Mouse (Mus musculus): ENCODE results near the gene Slc36a3.

DNA sequence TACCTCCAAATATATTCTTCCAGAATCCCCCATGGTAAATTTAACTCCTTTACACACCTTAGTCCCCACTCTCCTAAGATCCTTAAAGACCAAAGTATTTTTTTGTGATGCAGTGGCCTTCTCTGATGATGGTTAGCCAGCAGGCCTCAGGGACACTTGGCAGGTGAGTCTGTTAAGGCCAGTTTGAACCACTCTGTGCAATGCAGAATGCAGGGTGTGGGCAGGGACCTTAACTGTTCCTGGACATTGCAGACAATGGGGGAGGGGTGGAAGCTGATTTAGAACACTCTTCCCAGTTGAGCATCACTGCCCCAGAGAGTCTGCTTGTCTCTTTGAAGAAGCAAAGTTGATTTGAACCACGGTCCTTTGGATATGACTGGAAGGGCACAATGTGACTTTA, 4.7 kb downstream of the Slc36a3 start:
- TF ChIP-seq CTCF (IDR thresholded peaks at IDR 0.05; ENCODE audit: borderline replicate concordance, extremely low read depth, insufficient read depth, insufficient read length) (no peak), POLR2A (IDR thresholded peaks at IDR 0.05; ENCODE audit: borderline replicate concordance, extremely low read depth, insufficient read depth, insufficient read length, poor library complexity, severe bottlenecking) (no peak)

Data from brain, embryonic 14.5 days (tissue).